Mouse (Mus musculus): ENCODE measurements around the gene Ccdc57.
"Not testable (repeated sequence)": the region's sequence is repeated elsewhere in the genome, so short reads cannot be mapped to it uniquely, and the experiment has no call there.

The Ccdc57 gene

GRCm38 (mm10) chr11:120903159-120903850 is 29.4 kb downstream of the Ccdc57 start:
- no peak for DNase-seq (ENCODE audit: low spot score in 2 of 2)

- peak in 1 of 2 experiments; percentile 31 for DNase-seq (ENCODE audit: low spot score in 2 of 2)
Observed at GRCm38 (mm10) chr11:120902487-120903142, 30.1 kb downstream of the Ccdc57 start.

GRCm38 (mm10) chr11:120901729-120902486 is 30.8 kb downstream of the Ccdc57 start:
- DNase-seq (ENCODE audit: low spot score in 2 of 2): no peak

GRCm38 (mm10) chr11:120900276-120901244 is 32.1 kb downstream of the Ccdc57 start:
- no peak for DNase-seq (ENCODE audit: low spot score in 2 of 2)

- DNase-seq (ENCODE audit: low spot score in 2 of 2): no peak
Observed at GRCm38 (mm10) chr11:120898114-120898548, 34.5 kb downstream of the Ccdc57 start.

GRCm38 (mm10) chr11:120895441-120895840 is 37.2 kb downstream of the Ccdc57 start:
- DNase-seq (ENCODE audit: low spot score in 2 of 2): no peak

GRCm38 (mm10) chr11:120894397-120894796 is 38.3 kb downstream of the Ccdc57 start:
- no peak for DNase-seq (ENCODE audit: low spot score in 2 of 2)

- DNase-seq (ENCODE audit: low spot score in 2 of 2): no peak
Observed at GRCm38 (mm10) chr11:120889216-120889615, 43.5 kb downstream of the Ccdc57 start.

- DNase-seq (ENCODE audit: low spot score in 2 of 2): no peak
Observed at GRCm38 (mm10) chr11:120888718-120889117, 44.0 kb downstream of the Ccdc57 start.

GRCm38 (mm10) chr11:120887502-120887901 is 45.2 kb downstream of the Ccdc57 start:
- no peak for DNase-seq (ENCODE audit: low spot score in 2 of 2)

GRCm38 (mm10) chr11:120886462-120886861 is 46.2 kb downstream of the Ccdc57 start:
- DNase-seq (ENCODE audit: low spot score in 2 of 2): no peak

- DNase-seq (ENCODE audit: low spot score in 2 of 2): no peak
Observed at GRCm38 (mm10) chr11:120883601-120884000, 49.1 kb downstream of the Ccdc57 start.

GRCm38 (mm10) chr11:120882931-120883330 is 49.7 kb downstream of the Ccdc57 start:
- no peak for DNase-seq (ENCODE audit: low spot score in 2 of 2)

- peak in 1 of 2 experiments; percentile 66 for DNase-seq (ENCODE audit: low spot score in 2 of 2)
Observed at GRCm38 (mm10) chr11:120873206-120873605, 59.5 kb downstream of the Ccdc57 start.

- no peak for DNase-seq (ENCODE audit: low spot score in 2 of 2)
Observed at GRCm38 (mm10) chr11:120871521-120871920, 61.2 kb downstream of the Ccdc57 start.

- DNase-seq (ENCODE audit: low spot score in 2 of 2): no peak
Observed at GRCm38 (mm10) chr11:120865816-120866215, 66.9 kb downstream of the Ccdc57 start.

GRCm38 (mm10) chr11:120862819-120863218 is 69.9 kb downstream of the Ccdc57 start:
- DNase-seq (ENCODE audit: low spot score in 2 of 2): no peak

GRCm38 (mm10) chr11:120855938-120856337 is 76.7 kb downstream of the Ccdc57 start:
- DNase-seq (ENCODE audit: low spot score in 2 of 2): not testable (repeated sequence)

GRCm38 (mm10) chr11:120853788-120854187 is 78.9 kb downstream of the Ccdc57 start:
- no peak for DNase-seq (ENCODE audit: low spot score in 2 of 2)

GRCm38 (mm10) chr11:120853158-120853557 is 79.5 kb downstream of the Ccdc57 start:
- DNase-seq (ENCODE audit: low spot score in 2 of 2): no peak

Data from urinary bladder, postnatal 36 days (tissue).